Mouse (Mus musculus): ENCODE data around the gene Katna1. TPM values are rescaled to one million over a fixed set of nuclear protein-coding genes. Genes with fewer than 3 reads are reported as not detected.

The Katna1 gene
- polyA plus RNA-seq, 1 experiment, result 8.0 TPM

- peaks cover 3% of the 10 kb centered on the region; the same call in 1 of the 2 replicates for H3K36me3 ChIP-seq (ENCODE audit: control insufficient read depth, insufficient read depth, low read length)
- H3K4me1 ChIP-seq (replicated peaks; ENCODE audit: control insufficient read depth, insufficient read depth, low read length), result no peaks in the 10 kb centered on the region; the same call in 1 of the 2 replicates
- H3K27me3 ChIP-seq (ENCODE audit: control insufficient read depth, insufficient read depth, low read length), result no peaks in the 10 kb centered on the region
- no peak for DNase-seq
- TF ChIP-seq CTCF (IDR thresholded peaks at IDR 0.05; ENCODE audit: borderline replicate concordance, control insufficient read depth, extremely low read depth, insufficient read depth, low read length, poor library complexity), result no peak
- TF ChIP-seq POLR2A (IDR thresholded peaks at IDR 0.05; ENCODE audit: control insufficient read depth, extremely low read depth, insufficient read depth, low read length, poor library complexity), result no peak
- H3K27ac ChIP-seq (ENCODE audit: control insufficient read depth, insufficient read depth, low read length), result no peak overlapping the region
- no peak overlapping the region for H3K4me3 ChIP-seq (ENCODE audit: control insufficient read depth, insufficient read depth, low read length)
- 87% methylated on average over 2 of the region's 2 CpGs for WGBS
Observed at GRCm38 (mm10) chr10:7787319-7787718, 61.5 kb downstream of the Katna1 start.

- DNase-seq, result no peak
Observed at GRCm38 (mm10) chr10:7792254-7792750, 66.5 kb downstream of the Katna1 start.

GRCm38 (mm10) chr10:7792751-7793385, 67.1 kb downstream of the Katna1 start, which contains the start of the genes Ginm1 and Ppil4:
Ginm1 (minus strand) TSS chr10:7792824.
Ppil4 (plus strand) TSS chr10:7792891.
- H3K4me1 ChIP-seq (replicated peaks; ENCODE audit: control insufficient read depth, insufficient read depth, low read length), result peaks cover 3% of the 10 kb centered on the region
- peak within 1 kb of the TSS; percentile 80 for H3K4me3 ChIP-seq (ENCODE audit: control insufficient read depth, insufficient read depth, low read length)
- no peaks in the 10 kb centered on the region for H3K27me3 ChIP-seq (ENCODE audit: control insufficient read depth, insufficient read depth, low read length)
- under 1% methylated on average over 52 of the region's 52 CpGs for WGBS
- H3K36me3 ChIP-seq (ENCODE audit: control insufficient read depth, insufficient read depth, low read length), result peaks cover 16% of the 10 kb centered on the region
- DNase-seq, result peak; percentile 86
- no peak within 1 kb of the TSS for H3K27ac ChIP-seq (ENCODE audit: control insufficient read depth, insufficient read depth, low read length)
- TF ChIP-seq POLR2A (IDR thresholded peaks at IDR 0.05; ENCODE audit: control insufficient read depth, extremely low read depth, insufficient read depth, low read length, poor library complexity), result peak; percentile 76
- peak; percentile 45; the same call in 1 of the 2 replicates for TF ChIP-seq CTCF (IDR thresholded peaks at IDR 0.05; ENCODE audit: borderline replicate concordance, control insufficient read depth, extremely low read depth, insufficient read depth, low read length, poor library complexity)

More at GRCm38 (mm10) chr10:7792254-7792750, 66.5 kb downstream of the Katna1 start:
- peaks cover 3% of the 10 kb centered on the region for H3K4me1 ChIP-seq (replicated peaks; ENCODE audit: control insufficient read depth, insufficient read depth, low read length)
- WGBS, result under 1% methylated on average over 10 of the region's 10 CpGs
- H3K36me3 ChIP-seq (ENCODE audit: control insufficient read depth, insufficient read depth, low read length), result peaks cover 14% of the 10 kb centered on the region
- no peak for TF ChIP-seq CTCF (IDR thresholded peaks at IDR 0.05; ENCODE audit: borderline replicate concordance, control insufficient read depth, extremely low read depth, insufficient read depth, low read length, poor library complexity)
- TF ChIP-seq POLR2A (IDR thresholded peaks at IDR 0.05; ENCODE audit: control insufficient read depth, extremely low read depth, insufficient read depth, low read length, poor library complexity), result no peak
- no peak overlapping the region for H3K27ac ChIP-seq (ENCODE audit: control insufficient read depth, insufficient read depth, low read length)
- peak overlapping the region; percentile 80 for H3K4me3 ChIP-seq (ENCODE audit: control insufficient read depth, insufficient read depth, low read length)
- no peaks in the 10 kb centered on the region for H3K27me3 ChIP-seq (ENCODE audit: control insufficient read depth, insufficient read depth, low read length)

GRCm38 (mm10) chr10:7801258-7801657, 75.5 kb downstream of the Katna1 start:
- DNase-seq, result no peak
- Histone ChIP-seq H3K36me3 (ENCODE audit: control insufficient read depth, insufficient read depth, low read length) (peaks cover 87% of the 10 kb centered on the region), H3K27me3 (ENCODE audit: control insufficient read depth, insufficient read depth, low read length) (no peaks in the 10 kb centered on the region), H3K4me1 (replicated peaks; ENCODE audit: control insufficient read depth, insufficient read depth, low read length) (no peaks in the 10 kb centered on the region), H3K4me3 (ENCODE audit: control insufficient read depth, insufficient read depth, low read length) (no peak overlapping the region), H3K27ac (ENCODE audit: control insufficient read depth, insufficient read depth, low read length) (no peak overlapping the region)
- TF ChIP-seq CTCF (IDR thresholded peaks at IDR 0.05; ENCODE audit: borderline replicate concordance, control insufficient read depth, extremely low read depth, insufficient read depth, low read length, poor library complexity) (no peak), POLR2A (IDR thresholded peaks at IDR 0.05; ENCODE audit: control insufficient read depth, extremely low read depth, insufficient read depth, low read length, poor library complexity) (no peak)
- WGBS, result 96% methylated on average over 3 of the region's 3 CpGs

- Histone ChIP-seq H3K27me3 (ENCODE audit: control insufficient read depth, insufficient read depth, low read length) (no peaks in the 10 kb centered on the region), H3K4me1 (replicated peaks; ENCODE audit: control insufficient read depth, insufficient read depth, low read length) (no peaks in the 10 kb centered on the region), H3K36me3 (ENCODE audit: control insufficient read depth, insufficient read depth, low read length) (peaks cover 81% of the 10 kb centered on the region), H3K27ac (ENCODE audit: control insufficient read depth, insufficient read depth, low read length) (no peak overlapping the region), H3K4me3 (ENCODE audit: control insufficient read depth, insufficient read depth, low read length) (no peak overlapping the region)
- DNase-seq, result no peak
- no peak for TF ChIP-seq CTCF (IDR thresholded peaks at IDR 0.05; ENCODE audit: borderline replicate concordance, control insufficient read depth, extremely low read depth, insufficient read depth, low read length, poor library complexity)
- TF ChIP-seq POLR2A (IDR thresholded peaks at IDR 0.05; ENCODE audit: control insufficient read depth, extremely low read depth, insufficient read depth, low read length, poor library complexity), result no peak
- 76% methylated on average over 2 of the region's 2 CpGs for WGBS
Observed at GRCm38 (mm10) chr10:7802519-7803140, 76.8 kb downstream of the Katna1 start.

- H3K27me3 ChIP-seq (ENCODE audit: control insufficient read depth, insufficient read depth, low read length), result no peaks in the 10 kb centered on the region
- no peak overlapping the region for H3K27ac ChIP-seq (ENCODE audit: control insufficient read depth, insufficient read depth, low read length)
- WGBS, result 57% methylated on average over 2 of the region's 2 CpGs
- no peak for TF ChIP-seq CTCF (IDR thresholded peaks at IDR 0.05; ENCODE audit: borderline replicate concordance, control insufficient read depth, extremely low read depth, insufficient read depth, low read length, poor library complexity)
- TF ChIP-seq POLR2A (IDR thresholded peaks at IDR 0.05; ENCODE audit: control insufficient read depth, extremely low read depth, insufficient read depth, low read length, poor library complexity), result no peak
- peak; percentile 70 for DNase-seq
- no peaks in the 10 kb centered on the region for H3K4me1 ChIP-seq (replicated peaks; ENCODE audit: control insufficient read depth, insufficient read depth, low read length)
- H3K4me3 ChIP-seq (ENCODE audit: control insufficient read depth, insufficient read depth, low read length), result no peak overlapping the region
- peaks cover 59% of the 10 kb centered on the region for H3K36me3 ChIP-seq (ENCODE audit: control insufficient read depth, insufficient read depth, low read length)
Observed at GRCm38 (mm10) chr10:7809937-7810336, 84.1 kb downstream of the Katna1 start.

Other genes with a start within 250 kb of the Katna1 start
- gene Lrp11, start 136.2 kb upstream of the Katna1 start, polyA plus RNA-seq (2012; rRNA removed), result 3.8 and 5.0 TPM in 2 replicates
- 13.2 and 14.2 TPM in 2 replicates for gene Nup43, start 58.5 kb upstream of the Katna1 start, polyA plus RNA-seq (2012; rRNA removed)
- 35.5 and 35.6 TPM in 2 replicates for gene Pcmt1, start 44.9 kb upstream of the Katna1 start, polyA plus RNA-seq (2012; rRNA removed)
- 17.3 and 17.9 TPM in 2 replicates for gene Lats1, start 44.8 kb upstream of the Katna1 start, polyA plus RNA-seq (2012; rRNA removed)
- 20.2 and 23.7 TPM in 2 replicates for gene Ginm1, start 66.8 kb downstream of the Katna1 start, polyA plus RNA-seq (2012; rRNA removed)
- 11.4 and 13.4 TPM in 2 replicates for gene Ppil4, start 66.9 kb downstream of the Katna1 start, polyA plus RNA-seq (2012; rRNA removed)
- gene Zc3h12d, start 106.5 kb downstream of the Katna1 start, polyA plus RNA-seq (2012; rRNA removed), result 5.6 and 6.7 TPM in 2 replicates
- gene Tab2, start 230.2 kb downstream of the Katna1 start, polyA plus RNA-seq (2012; rRNA removed), result 75.7 and 78.1 TPM in 2 replicates